Mouse (Mus musculus): ENCODE results near the gene Lhfpl4.

DNA sequence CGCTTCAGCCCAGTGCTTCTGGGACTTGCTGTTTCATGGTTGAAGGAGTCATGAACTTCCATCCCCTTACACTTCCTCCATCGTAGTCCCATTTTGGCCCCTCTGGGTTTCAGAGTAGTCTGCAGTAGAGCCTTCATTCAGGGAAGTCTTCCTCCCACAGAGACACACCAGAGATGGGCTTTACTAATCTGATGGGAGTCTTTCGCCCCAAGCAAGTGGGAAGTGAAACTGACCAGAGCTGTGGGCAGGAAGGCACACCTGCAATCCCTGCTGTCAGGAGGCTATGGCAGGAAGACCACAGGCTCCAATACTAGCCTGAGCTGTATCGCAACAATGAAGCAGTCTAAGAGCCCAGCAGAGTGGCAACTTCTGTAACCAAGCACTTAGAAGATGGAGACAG lies 30.6 kb upstream of the Lhfpl4 start:
- TF ChIP-seq CTCF (IDR thresholded peaks at IDR 0.05; ENCODE audit: low read depth) (no peak), EP300 (IDR thresholded peaks at IDR 0.05; ENCODE audit: low read depth) (no peak)

Measured in liver, embryonic 14.5 days (tissue).